Mouse (Mus musculus): ENCODE data around the gene Atg16l2. TPM values are rescaled to one million over a fixed set of nuclear protein-coding genes. Genes with fewer than 3 reads are reported as not detected.

Gene Atg16l2
- total and polyA plus RNA-seq, 3 experiments: 0.38 to 3.2 (median 1.9) TPM

DNA sequence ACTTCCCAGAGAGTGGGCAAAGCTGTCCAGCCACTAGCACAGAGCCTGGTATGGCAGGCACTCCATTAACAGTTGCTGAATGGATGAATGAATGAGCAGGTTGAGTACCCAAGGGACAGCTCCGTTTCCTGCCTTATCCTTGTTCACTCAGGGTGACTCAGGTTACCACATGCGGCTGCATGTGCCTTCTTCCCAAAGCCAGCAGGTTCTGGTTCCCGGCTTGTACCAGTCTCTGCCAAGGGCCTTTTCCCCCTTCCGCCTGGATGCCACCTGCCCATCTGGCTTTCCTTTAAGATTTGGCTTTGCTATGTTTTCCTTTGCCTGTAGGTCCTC, 28.8 kb upstream of the Atg16l2 start:
- peaks cover 62% of the 10 kb centered on the region for H3K27me3 ChIP-seq (ENCODE audit: insufficient read depth, low read length)
- no peak for TF ChIP-seq GATA1 (IDR thresholded peaks at IDR 0.05; ENCODE audit: borderline replicate concordance, low read length)
- TF ChIP-seq POLR2AphosphoS5 (IDR thresholded peaks at IDR 0.05; ENCODE audit: insufficient replicate concordance, low read depth, low read length): no peak
- no peak for TF ChIP-seq GATA2 (IDR thresholded peaks at IDR 0.05; ENCODE audit: borderline replicate concordance, low read depth, low read length)
- no peak for TF ChIP-seq CTCF (IDR thresholded peaks at IDR 0.05; ENCODE audit: low read depth, low read length)
- TF ChIP-seq TAL1 (conservative IDR thresholded peaks at IDR 0.05; ENCODE audit: low read depth, low read length): no peak
- DNase-seq (ENCODE audit: low spot score) (no peak), ATAC-seq (ENCODE audit: extremely low read depth, insufficient number of reproducible peaks, low FRiP score, poor library complexity, severe bottlenecking) (no peak)
- H3K36me3 ChIP-seq (replicated peaks): no peaks in the 10 kb centered on the region
- no peaks in the 10 kb centered on the region for H3K9me3 ChIP-seq (replicated peaks)
- H3K4me1 ChIP-seq (ENCODE audit: insufficient read depth, low read depth, low read length): no peaks in the 10 kb centered on the region
- H3K4me3 ChIP-seq (ENCODE audit: low read depth, low read length): no peak overlapping the region

GRCm38 (mm10) chr7:101330074-101330840, 28.2 kb upstream of the Atg16l2 start:
- Histone ChIP-seq H3K4me3 (ENCODE audit: low read depth, low read length) (no peak overlapping the region), H3K36me3 (replicated peaks) (no peaks in the 10 kb centered on the region)

DNA sequence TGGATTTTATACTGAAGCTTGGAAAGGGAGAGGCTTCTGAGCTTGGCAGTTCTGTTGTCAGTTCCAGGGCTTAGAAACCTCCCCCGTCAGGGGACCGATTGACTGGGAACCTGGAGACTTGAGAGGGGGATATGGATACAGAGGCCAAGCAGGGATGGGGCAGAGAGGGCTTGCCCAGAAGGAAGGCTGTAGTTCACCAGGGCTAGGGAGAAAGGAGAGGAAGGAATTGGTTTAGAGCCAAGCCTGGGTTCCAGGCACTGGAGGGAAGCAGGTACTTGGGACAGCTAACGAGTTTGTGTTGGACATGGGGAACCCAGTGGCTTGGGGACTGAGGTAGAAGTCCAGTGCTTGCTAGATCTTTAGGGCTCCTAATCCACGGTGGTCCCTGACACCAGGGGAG, 27.6 kb upstream of the Atg16l2 start:
- H3K4me1 ChIP-seq (ENCODE audit: insufficient read depth, low read depth, low read length): no peaks in the 10 kb centered on the region
- TF ChIP-seq POLR2AphosphoS5 (IDR thresholded peaks at IDR 0.05; ENCODE audit: insufficient replicate concordance, low read depth, low read length) (no peak), TAL1 (conservative IDR thresholded peaks at IDR 0.05; ENCODE audit: low read depth, low read length) (no peak), CTCF (IDR thresholded peaks at IDR 0.05; ENCODE audit: low read depth, low read length) (no peak), GATA1 (IDR thresholded peaks at IDR 0.05; ENCODE audit: borderline replicate concordance, low read length) (no peak), GATA2 (IDR thresholded peaks at IDR 0.05; ENCODE audit: borderline replicate concordance, low read depth, low read length) (no peak)
- ATAC-seq (ENCODE audit: extremely low read depth, insufficient number of reproducible peaks, low FRiP score, poor library complexity, severe bottlenecking) (no peak; the same call in 1 of the 2 replicates), DNase-seq (ENCODE audit: low spot score) (no peak)
- no peaks in the 10 kb centered on the region for H3K36me3 ChIP-seq (replicated peaks)
- peaks cover 64% of the 10 kb centered on the region for H3K27me3 ChIP-seq (ENCODE audit: insufficient read depth, low read length)
- H3K4me3 ChIP-seq (ENCODE audit: low read depth, low read length): no peak overlapping the region
- H3K9me3 ChIP-seq (replicated peaks): no peaks in the 10 kb centered on the region

More at GRCm38 (mm10) chr7:101330074-101330840, 28.2 kb upstream of the Atg16l2 start:
- DNase-seq (ENCODE audit: low spot score): no peak
- H3K4me1 ChIP-seq (ENCODE audit: insufficient read depth, low read depth, low read length): no peaks in the 10 kb centered on the region
- ATAC-seq (ENCODE audit: extremely low read depth, insufficient number of reproducible peaks, low FRiP score, poor library complexity, severe bottlenecking): no peak
- TF ChIP-seq TAL1 (conservative IDR thresholded peaks at IDR 0.05; ENCODE audit: low read depth, low read length): no peak
- TF ChIP-seq GATA1 (IDR thresholded peaks at IDR 0.05; ENCODE audit: borderline replicate concordance, low read length): no peak
- no peak for TF ChIP-seq POLR2AphosphoS5 (IDR thresholded peaks at IDR 0.05; ENCODE audit: insufficient replicate concordance, low read depth, low read length)
- no peak for TF ChIP-seq CTCF (IDR thresholded peaks at IDR 0.05; ENCODE audit: low read depth, low read length)
- no peak for TF ChIP-seq GATA2 (IDR thresholded peaks at IDR 0.05; ENCODE audit: borderline replicate concordance, low read depth, low read length)
- no peaks in the 10 kb centered on the region for H3K9me3 ChIP-seq (replicated peaks)
- peaks cover 63% of the 10 kb centered on the region for H3K27me3 ChIP-seq (ENCODE audit: insufficient read depth, low read length)

GRCm38 (mm10) chr7:101328621-101329158, 26.6 kb upstream of the Atg16l2 start:
- Histone ChIP-seq H3K4me1 (ENCODE audit: insufficient read depth, low read depth, low read length) (no peaks in the 10 kb centered on the region), H3K36me3 (replicated peaks) (no peaks in the 10 kb centered on the region), H3K27me3 (ENCODE audit: insufficient read depth, low read length) (peaks cover 68% of the 10 kb centered on the region), H3K4me3 (ENCODE audit: low read depth, low read length) (no peak overlapping the region), H3K9me3 (replicated peaks) (no peaks in the 10 kb centered on the region)
- TF ChIP-seq TAL1 (conservative IDR thresholded peaks at IDR 0.05; ENCODE audit: low read depth, low read length) (no peak), GATA2 (IDR thresholded peaks at IDR 0.05; ENCODE audit: borderline replicate concordance, low read depth, low read length) (no peak), GATA1 (IDR thresholded peaks at IDR 0.05; ENCODE audit: borderline replicate concordance, low read length) (no peak), CTCF (IDR thresholded peaks at IDR 0.05; ENCODE audit: low read depth, low read length) (no peak), POLR2AphosphoS5 (IDR thresholded peaks at IDR 0.05; ENCODE audit: insufficient replicate concordance, low read depth, low read length) (no peak)
- ATAC-seq (ENCODE audit: extremely low read depth, insufficient number of reproducible peaks, low FRiP score, poor library complexity, severe bottlenecking) (no peak), DNase-seq (ENCODE audit: low spot score) (no peak)

GRCm38 (mm10) chr7:101327786-101328185, 25.7 kb upstream of the Atg16l2 start:
- H3K36me3 ChIP-seq (replicated peaks): no peaks in the 10 kb centered on the region
- ATAC-seq (ENCODE audit: extremely low read depth, insufficient number of reproducible peaks, low FRiP score, poor library complexity, severe bottlenecking): no peak
- H3K4me3 ChIP-seq (ENCODE audit: low read depth, low read length): no peak overlapping the region
- no peaks in the 10 kb centered on the region for H3K9me3 ChIP-seq (replicated peaks)
- H3K4me1 ChIP-seq (ENCODE audit: insufficient read depth, low read depth, low read length): no peaks in the 10 kb centered on the region
- TF ChIP-seq CTCF (IDR thresholded peaks at IDR 0.05; ENCODE audit: low read depth, low read length) (no peak), TAL1 (conservative IDR thresholded peaks at IDR 0.05; ENCODE audit: low read depth, low read length) (no peak), POLR2AphosphoS5 (IDR thresholded peaks at IDR 0.05; ENCODE audit: insufficient replicate concordance, low read depth, low read length) (no peak), GATA1 (IDR thresholded peaks at IDR 0.05; ENCODE audit: borderline replicate concordance, low read length) (no peak), GATA2 (IDR thresholded peaks at IDR 0.05; ENCODE audit: borderline replicate concordance, low read depth, low read length) (no peak)
- no peak for DNase-seq (ENCODE audit: low spot score)
- peaks cover 74% of the 10 kb centered on the region for H3K27me3 ChIP-seq (ENCODE audit: insufficient read depth, low read length)

DNA sequence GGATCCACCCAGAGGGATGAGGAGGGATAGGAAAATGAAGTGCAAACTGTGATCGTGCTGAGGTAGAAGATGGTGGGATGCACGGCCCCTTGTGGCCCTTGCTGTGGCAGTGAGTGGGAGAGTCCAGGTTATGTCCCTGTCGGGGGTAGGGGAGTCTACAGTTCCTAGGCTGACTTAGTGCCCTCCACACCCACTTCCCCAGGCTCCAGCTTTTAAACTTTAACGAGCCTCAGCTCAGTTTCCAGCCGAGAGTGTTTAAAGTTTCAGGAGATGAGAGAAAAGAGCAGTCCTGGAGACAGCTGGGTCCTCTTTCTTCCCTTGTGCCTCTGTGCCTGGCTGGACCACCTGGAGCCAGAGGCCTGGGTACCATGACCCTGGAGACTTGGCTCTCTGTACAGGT, 25.2 kb upstream of the Atg16l2 start:
- DNase-seq (ENCODE audit: low spot score): no peak
- Histone ChIP-seq H3K9me3 (replicated peaks) (no peaks in the 10 kb centered on the region), H3K36me3 (replicated peaks) (no peaks in the 10 kb centered on the region), H3K4me1 (ENCODE audit: insufficient read depth, low read depth, low read length) (no peaks in the 10 kb centered on the region), H3K27me3 (ENCODE audit: insufficient read depth, low read length) (peaks cover 77% of the 10 kb centered on the region), H3K4me3 (ENCODE audit: low read depth, low read length) (no peak overlapping the region)
- TF ChIP-seq CTCF (IDR thresholded peaks at IDR 0.05; ENCODE audit: low read depth, low read length) (no peak), TAL1 (conservative IDR thresholded peaks at IDR 0.05; ENCODE audit: low read depth, low read length) (no peak), GATA1 (IDR thresholded peaks at IDR 0.05; ENCODE audit: borderline replicate concordance, low read length) (no peak), POLR2AphosphoS5 (IDR thresholded peaks at IDR 0.05; ENCODE audit: insufficient replicate concordance, low read depth, low read length) (no peak), GATA2 (IDR thresholded peaks at IDR 0.05; ENCODE audit: borderline replicate concordance, low read depth, low read length) (no peak)
- no peak for ATAC-seq (ENCODE audit: extremely low read depth, insufficient number of reproducible peaks, low FRiP score, poor library complexity, severe bottlenecking)

Data from G1E (cell line).